Mouse (Mus musculus) liver, postnatal 0 days (tissue): ENCODE data around the gene Jarid2.

Experiments
- CTCF ChIP-seq: sonication (generic); IDR thresholded peaks from 2 replicates; pipeline ENCODE4 v1.5.1; 2016; ENCODE audit warnings: antibody characterized with exemption, low read depth
- EP300 ChIP-seq: IDR thresholded peaks from 2 replicates; pipeline ENCODE4 v1.6.1; 2016; ENCODE audit warnings: antibody characterized with exemption, low read depth, mild to moderate bottlenecking

DNA sequence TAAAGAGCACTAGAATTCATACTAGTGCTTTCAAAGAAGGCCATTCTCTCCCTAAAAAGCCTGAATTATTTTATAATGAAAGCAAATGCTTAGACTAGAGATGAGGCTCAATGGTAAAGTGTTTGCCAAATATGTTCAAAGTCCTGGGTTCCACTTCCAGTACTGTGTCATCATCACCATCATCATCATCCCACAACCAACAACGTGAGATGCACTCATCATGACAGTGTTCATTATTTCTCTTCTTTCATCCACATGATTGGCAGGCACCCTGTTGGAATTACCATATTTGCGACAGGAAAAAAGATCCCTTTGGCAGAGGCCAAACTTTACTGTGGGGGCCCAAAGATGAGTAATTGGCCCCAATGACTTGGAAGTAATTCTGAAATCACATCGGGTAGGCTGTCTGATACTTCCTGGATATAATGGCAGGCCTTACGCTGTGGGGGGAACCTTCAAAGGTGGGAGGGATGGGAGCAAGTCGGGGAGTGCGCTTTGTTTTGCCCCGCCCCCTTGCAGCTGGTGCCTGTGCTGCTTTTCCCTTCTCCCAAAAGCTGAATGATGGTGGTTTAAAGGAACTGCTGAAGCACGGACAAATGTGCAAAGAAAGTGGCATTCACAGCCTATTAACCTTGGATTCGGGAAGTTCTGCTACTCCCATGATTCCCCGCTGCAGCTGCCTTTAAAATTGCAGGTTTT, 13.9 kb upstream of the Jarid2 start:
- TF ChIP-seq EP300 (no peak), CTCF (no peak)
